Mouse (Mus musculus): ENCODE measurements around the gene Hdac4. TPM values are rescaled to one million over a fixed set of nuclear protein-coding genes. Genes with fewer than 3 reads are reported as not detected.

The Hdac4 gene
- polyA plus RNA-seq, 1 experiment = 14.3 TPM

DNA sequence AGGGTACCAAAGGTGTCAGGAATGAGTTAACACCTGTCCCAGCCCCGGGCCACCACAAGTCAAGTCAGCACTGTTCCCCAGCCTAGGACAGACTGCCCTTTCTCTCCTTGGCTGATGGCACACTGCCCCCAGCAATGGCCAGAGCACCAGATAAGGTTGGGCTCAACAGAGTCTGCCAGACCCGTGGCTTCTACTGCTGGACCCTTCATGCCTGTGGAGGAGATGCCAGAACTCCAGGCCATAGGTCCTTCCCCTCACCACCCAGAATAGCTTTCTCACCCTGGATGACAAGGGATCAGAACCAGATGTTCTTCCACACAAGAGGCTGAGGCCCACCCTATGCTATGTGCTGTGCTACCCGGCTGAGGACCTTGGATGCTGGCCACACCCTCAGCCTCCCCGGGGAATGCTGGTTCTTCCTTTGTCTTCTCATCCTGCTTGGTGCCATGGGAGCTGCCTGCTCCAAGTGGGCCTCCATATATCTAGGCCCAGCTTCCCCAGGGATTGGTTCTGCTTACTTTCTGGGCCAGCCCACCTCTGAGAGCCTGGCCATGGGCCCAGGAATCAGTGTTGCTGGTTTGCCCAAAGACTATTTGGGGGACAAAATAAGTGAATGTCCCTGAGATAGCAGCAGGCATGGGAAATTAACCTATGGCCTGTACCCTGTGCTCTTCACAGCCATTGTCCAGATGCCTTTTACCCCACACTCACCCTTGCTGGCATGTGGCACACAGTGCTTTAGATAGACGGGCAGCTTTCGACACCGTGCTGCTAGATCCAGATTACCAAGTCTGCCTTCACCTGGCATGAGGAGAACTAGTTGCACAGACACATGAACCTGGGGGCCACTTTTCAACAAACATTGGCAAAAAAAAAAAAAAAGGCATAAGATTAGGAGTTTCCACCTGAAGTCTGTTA, 273.0 kb downstream of the Hdac4 start:
- no peaks in the 10 kb centered on the region for H3K27me3 ChIP-seq (ENCODE audit: control insufficient read depth, insufficient read depth, low read length)
- H3K27ac ChIP-seq (ENCODE audit: control insufficient read depth, insufficient read depth, low read depth, low read length) = no peak overlapping the region
- no peak overlapping the region for H3K4me3 ChIP-seq (ENCODE audit: control insufficient read depth, low read depth, low read length)
- H3K4me1 ChIP-seq (ENCODE audit: control insufficient read depth, insufficient read depth, low read length) = peaks cover 5% of the 10 kb centered on the region; the same call in 1 of the 2 replicates
- no peaks in the 10 kb centered on the region for H3K36me3 ChIP-seq (ENCODE audit: control insufficient read depth, insufficient read depth, low read length)
- TF ChIP-seq POLR2A (IDR thresholded peaks at IDR 0.05; ENCODE audit: control insufficient read depth, low read depth, low read length) (no peak), CTCF (IDR thresholded peaks at IDR 0.05; ENCODE audit: control insufficient read depth, insufficient read depth, insufficient replicate concordance, low read depth, low read length) (no peak)

DNA sequence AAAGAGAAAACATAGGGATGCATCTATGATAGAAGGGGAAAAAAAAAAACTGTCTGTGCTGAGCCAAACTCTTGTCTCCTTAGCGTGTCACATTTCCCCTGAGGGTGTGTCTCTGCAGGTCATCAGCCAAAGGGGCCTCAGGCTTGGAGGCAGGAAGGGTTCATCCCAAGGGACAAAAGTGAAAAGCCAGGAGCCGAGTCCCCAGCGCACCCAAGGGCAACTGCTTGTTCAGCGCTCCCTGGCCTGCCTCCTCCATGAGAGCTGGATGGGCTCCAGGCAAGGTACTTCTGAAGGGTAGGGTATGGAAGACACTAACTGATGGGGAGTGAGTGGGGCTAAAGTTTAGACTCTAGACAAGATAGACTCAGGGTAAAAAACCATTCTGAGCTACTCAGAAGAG, 273.8 kb downstream of the Hdac4 start:
- H3K27me3 ChIP-seq (ENCODE audit: control insufficient read depth, insufficient read depth, low read length) = no peaks in the 10 kb centered on the region
- TF ChIP-seq POLR2A (IDR thresholded peaks at IDR 0.05; ENCODE audit: control insufficient read depth, low read depth, low read length) (no peak), CTCF (IDR thresholded peaks at IDR 0.05; ENCODE audit: control insufficient read depth, insufficient read depth, insufficient replicate concordance, low read depth, low read length) (no peak)

DNA sequence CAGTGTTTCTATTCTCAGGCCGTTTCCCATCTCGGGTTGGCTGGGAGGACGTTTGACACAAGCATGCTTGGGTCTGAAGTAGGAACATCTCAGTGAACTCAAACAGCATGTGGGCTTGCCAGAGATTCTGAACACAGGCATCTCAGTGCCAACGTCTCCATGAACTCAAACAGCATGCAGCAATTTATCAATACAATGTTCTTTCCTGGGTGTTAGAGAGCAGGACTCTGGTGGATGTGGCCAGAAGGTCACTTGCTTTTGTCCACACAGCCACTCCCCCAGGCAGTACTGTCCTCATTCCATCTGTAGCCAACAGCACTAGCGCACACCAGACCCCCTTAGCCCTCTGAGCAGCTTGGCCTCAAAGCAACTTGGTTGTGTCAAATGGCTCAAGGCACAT, 274.2 kb downstream of the Hdac4 start:
- H3K4me1 ChIP-seq (ENCODE audit: control insufficient read depth, insufficient read depth, low read length) = peaks cover 5% of the 10 kb centered on the region; the same call in 1 of the 2 replicates
- H3K4me3 ChIP-seq (ENCODE audit: control insufficient read depth, low read depth, low read length) = no peak overlapping the region
- peak overlapping the region; percentile 42; the same call in 1 of the 2 replicates for H3K27ac ChIP-seq (ENCODE audit: control insufficient read depth, insufficient read depth, low read depth, low read length)
- TF ChIP-seq POLR2A (IDR thresholded peaks at IDR 0.05; ENCODE audit: control insufficient read depth, low read depth, low read length) (no peak), CTCF (IDR thresholded peaks at IDR 0.05; ENCODE audit: control insufficient read depth, insufficient read depth, insufficient replicate concordance, low read depth, low read length) (no peak)
- no peaks in the 10 kb centered on the region for H3K36me3 ChIP-seq (ENCODE audit: control insufficient read depth, insufficient read depth, low read length)
- no peaks in the 10 kb centered on the region for H3K27me3 ChIP-seq (ENCODE audit: control insufficient read depth, insufficient read depth, low read length)

More for the DNA sequence above, 273.8 kb downstream of the Hdac4 start:
- H3K27ac ChIP-seq (ENCODE audit: control insufficient read depth, insufficient read depth, low read depth, low read length) = peak overlapping the region; percentile 42; the same call in 1 of the 2 replicates
- H3K4me3 ChIP-seq (ENCODE audit: control insufficient read depth, low read depth, low read length) = no peak overlapping the region
- no peaks in the 10 kb centered on the region for H3K36me3 ChIP-seq (ENCODE audit: control insufficient read depth, insufficient read depth, low read length)
- peaks cover 5% of the 10 kb centered on the region; the same call in 1 of the 2 replicates for H3K4me1 ChIP-seq (ENCODE audit: control insufficient read depth, insufficient read depth, low read length)

- Histone ChIP-seq H3K36me3 (ENCODE audit: control insufficient read depth, insufficient read depth, low read length) (no peaks in the 10 kb centered on the region), H3K27ac (ENCODE audit: control insufficient read depth, insufficient read depth, low read depth, low read length) (no peak overlapping the region; the same call in 1 of the 2 replicates), H3K27me3 (ENCODE audit: control insufficient read depth, insufficient read depth, low read length) (no peaks in the 10 kb centered on the region), H3K4me1 (ENCODE audit: control insufficient read depth, insufficient read depth, low read length) (peaks cover 7% of the 10 kb centered on the region), H3K4me3 (ENCODE audit: control insufficient read depth, low read depth, low read length) (no peak overlapping the region)
- TF ChIP-seq CTCF (IDR thresholded peaks at IDR 0.05; ENCODE audit: control insufficient read depth, insufficient read depth, insufficient replicate concordance, low read depth, low read length) = no peak
- no peak for TF ChIP-seq POLR2A (IDR thresholded peaks at IDR 0.05; ENCODE audit: control insufficient read depth, low read depth, low read length)
Measured at GRCm38 (mm10) chr1:91920038-91920589, 275.4 kb downstream of the Hdac4 start.

DNA sequence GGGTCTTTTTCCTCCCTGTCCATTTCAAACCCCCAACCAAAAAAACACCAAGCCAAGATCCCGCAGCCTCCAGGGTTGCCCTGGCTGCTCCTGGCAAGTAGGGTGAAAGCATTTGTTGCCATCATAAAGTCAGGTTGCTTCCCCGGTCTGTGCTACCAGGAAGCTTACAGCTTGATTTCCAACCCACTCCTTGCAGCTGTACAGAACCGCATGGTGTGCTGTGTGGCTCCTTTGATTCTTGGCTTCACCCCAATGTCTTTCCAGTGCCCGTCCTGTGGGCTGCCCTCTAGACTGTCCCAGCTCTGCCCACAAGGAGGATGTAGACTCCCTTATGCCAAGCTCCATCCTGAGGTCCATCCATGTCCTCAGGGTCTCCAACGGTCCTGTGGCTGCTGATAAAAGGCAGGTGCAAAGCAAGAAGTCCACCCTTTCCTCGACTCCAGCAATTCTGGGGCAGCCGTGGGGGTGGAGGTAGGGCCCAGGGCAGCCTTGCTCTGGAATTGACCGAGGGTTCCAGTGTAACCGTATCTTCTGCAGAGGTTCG, 277.2 kb downstream of the Hdac4 start:
- Histone ChIP-seq H3K27me3 (ENCODE audit: control insufficient read depth, insufficient read depth, low read length) (no peaks in the 10 kb centered on the region), H3K4me1 (ENCODE audit: control insufficient read depth, insufficient read depth, low read length) (peaks cover 7% of the 10 kb centered on the region), H3K36me3 (ENCODE audit: control insufficient read depth, insufficient read depth, low read length) (no peaks in the 10 kb centered on the region), H3K4me3 (ENCODE audit: control insufficient read depth, low read depth, low read length) (peak overlapping the region; percentile 69), H3K27ac (ENCODE audit: control insufficient read depth, insufficient read depth, low read depth, low read length) (no peak overlapping the region)
- TF ChIP-seq POLR2A (IDR thresholded peaks at IDR 0.05; ENCODE audit: control insufficient read depth, low read depth, low read length) = no peak
- no peak for TF ChIP-seq CTCF (IDR thresholded peaks at IDR 0.05; ENCODE audit: control insufficient read depth, insufficient read depth, insufficient replicate concordance, low read depth, low read length)

DNA sequence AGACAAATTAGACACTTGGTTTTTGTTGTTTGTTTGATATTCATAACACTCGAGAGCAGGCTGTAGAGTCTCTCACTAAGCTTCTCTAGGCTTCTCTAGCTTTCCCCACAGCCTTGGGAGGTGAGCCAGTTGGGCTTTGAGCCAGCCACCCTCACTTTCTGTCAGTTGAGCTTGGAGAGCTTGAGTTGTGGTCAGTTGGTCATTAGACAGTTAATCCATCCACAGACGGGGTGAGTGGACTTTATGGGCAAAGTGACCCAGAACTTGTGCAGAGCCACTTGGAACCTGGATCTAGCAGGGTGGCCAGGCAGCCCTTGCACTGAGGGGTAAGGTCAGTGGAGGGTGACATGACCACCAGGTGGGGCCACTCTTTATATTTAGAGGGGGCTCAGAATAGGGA, 277.9 kb downstream of the Hdac4 start:
- no peaks in the 10 kb centered on the region for H3K36me3 ChIP-seq (ENCODE audit: control insufficient read depth, insufficient read depth, low read length)
- no peak for TF ChIP-seq POLR2A (IDR thresholded peaks at IDR 0.05; ENCODE audit: control insufficient read depth, low read depth, low read length)
- TF ChIP-seq CTCF (IDR thresholded peaks at IDR 0.05; ENCODE audit: control insufficient read depth, insufficient read depth, insufficient replicate concordance, low read depth, low read length) = no peak
- 0 out of 2 replicates have a peak overlapping the region, but pooled peaks have one; percentile 1 for H3K27ac ChIP-seq (ENCODE audit: control insufficient read depth, insufficient read depth, low read depth, low read length)
- H3K4me3 ChIP-seq (ENCODE audit: control insufficient read depth, low read depth, low read length) = peak overlapping the region; percentile 69
- no peaks in the 10 kb centered on the region for H3K27me3 ChIP-seq (ENCODE audit: control insufficient read depth, insufficient read depth, low read length)
- peaks cover 11% of the 10 kb centered on the region for H3K4me1 ChIP-seq (ENCODE audit: control insufficient read depth, insufficient read depth, low read length)

DNA sequence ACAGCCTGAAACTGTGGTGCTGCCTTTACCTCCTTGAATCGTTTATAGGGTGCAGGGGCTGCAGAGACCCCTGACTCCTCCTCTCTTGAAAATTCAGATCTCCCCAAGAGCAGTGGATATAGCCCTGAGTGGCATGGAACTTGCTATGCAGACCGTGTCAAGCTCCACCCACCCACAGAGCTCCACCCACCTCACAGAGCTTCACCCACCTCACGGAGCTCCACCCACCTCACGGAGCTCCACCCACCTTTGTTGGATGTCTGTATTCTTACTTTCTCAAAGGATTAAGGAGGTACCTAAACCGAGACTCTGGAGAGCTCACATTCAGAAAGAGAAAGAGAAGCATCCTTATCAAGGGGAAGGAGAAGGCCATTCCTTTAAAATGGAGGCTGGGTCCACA, 279.5 kb downstream of the Hdac4 start:
- Histone ChIP-seq H3K27me3 (ENCODE audit: control insufficient read depth, insufficient read depth, low read length) (no peaks in the 10 kb centered on the region), H3K27ac (ENCODE audit: control insufficient read depth, insufficient read depth, low read depth, low read length) (no peak overlapping the region)
- TF ChIP-seq POLR2A (IDR thresholded peaks at IDR 0.05; ENCODE audit: control insufficient read depth, low read depth, low read length) (peak; percentile 38; the same call in 1 of the 2 replicates), CTCF (IDR thresholded peaks at IDR 0.05; ENCODE audit: control insufficient read depth, insufficient read depth, insufficient replicate concordance, low read depth, low read length) (no peak)

More for the DNA sequence above, 279.5 kb downstream of the Hdac4 start:
- no peaks in the 10 kb centered on the region for H3K36me3 ChIP-seq (ENCODE audit: control insufficient read depth, insufficient read depth, low read length)
- peak overlapping the region; percentile 76 for H3K4me3 ChIP-seq (ENCODE audit: control insufficient read depth, low read depth, low read length)
- peaks cover 17% of the 10 kb centered on the region for H3K4me1 ChIP-seq (ENCODE audit: control insufficient read depth, insufficient read depth, low read length)

Data from testis, adult 2 months (tissue).